Mouse (Mus musculus) midbrain, embryonic 13.5 days (tissue): ENCODE measurements around the gene Alk. TPM values are rescaled to one million over a fixed set of nuclear protein-coding genes. Genes with fewer than 3 reads are reported as not detected.
A peak's percentile ranks its signal among the peaks of the same experiment; 100 is the strongest.

Experiments
- ATAC-seq: fragments of 200-750 bp; cut with Nextera tagmentation; 2 replicates; pipeline ENCODE4 v1.8.0; 2017; ENCODE audit warnings: mild to moderate bottlenecking, moderate TSS enrichment, moderate library complexity
- H3K27ac ChIP-seq: fragments of 300-500 bp; sonication (generic); 2 replicates; pipeline ENCODE4 v1.5.1; 2015; ENCODE audit warnings: inconsistent platforms, mild to moderate bottlenecking, moderate library complexity
- H3K27me3 ChIP-seq: fragments of 300-500 bp; sonication (generic); 2 replicates; pipeline ENCODE4 v1.6.1; 2015; ENCODE audit warnings: mild to moderate bottlenecking, inconsistent platforms
- H3K36me3 ChIP-seq: fragments of 300-500 bp; sonication (generic); 2 replicates; pipeline ENCODE4 v1.6.1; 2015; ENCODE audit warnings: mild to moderate bottlenecking, inconsistent platforms
- H3K4me1 ChIP-seq: fragments of 300-500 bp; sonication (generic); replicated peaks from 2 replicates; pipeline ENCODE4 v1.6.1; 2015; ENCODE audit warnings: inconsistent platforms
- H3K4me2 ChIP-seq: fragments of 300-500 bp; sonication (generic); replicated peaks from 2 replicates; pipeline ENCODE4 v1.6.1; 2015; ENCODE audit warnings: moderate library complexity, mild to moderate bottlenecking, inconsistent platforms
- H3K4me3 ChIP-seq: fragments of 300-500 bp; sonication (generic); replicated peaks from 2 replicates; pipeline ENCODE4 v1.5.1; 2015; ENCODE audit warnings: mild to moderate bottlenecking, inconsistent platforms
- H3K9ac ChIP-seq: fragments of 300-500 bp; sonication (generic); replicated peaks from 2 replicates; pipeline ENCODE4 v1.6.1; 2015; ENCODE audit warnings: mild to moderate bottlenecking, inconsistent platforms
- H3K9me3 ChIP-seq: fragments of 300-500 bp; sonication (generic); 2 replicates; pipeline ENCODE4 v1.6.1; 2016; ENCODE audit warnings: mild to moderate bottlenecking, inconsistent platforms
- WGBS: fragments of 180-500 bp; shearing (Covaris S2); methylation state at CpG from one replicate; pipeline ENCODE4 v1.1.7; 2015; 5-methylcytosine and 5-hydroxymethylcytosine counted together
- polyA plus RNA-seq: library from polyadenylated mRNA; unstranded; fragments of >200 nt; fragmentation: Nextera tagmentation; extraction: Ambion mirVana; gene quantifications from 2 replicates; pipeline ENCODE4 v1.2.1, GENCODE M21; 2015

Gene Alk
- polyA plus RNA-seq, 1 experiment from 2014 or later, result 2.9 TPM

DNA sequence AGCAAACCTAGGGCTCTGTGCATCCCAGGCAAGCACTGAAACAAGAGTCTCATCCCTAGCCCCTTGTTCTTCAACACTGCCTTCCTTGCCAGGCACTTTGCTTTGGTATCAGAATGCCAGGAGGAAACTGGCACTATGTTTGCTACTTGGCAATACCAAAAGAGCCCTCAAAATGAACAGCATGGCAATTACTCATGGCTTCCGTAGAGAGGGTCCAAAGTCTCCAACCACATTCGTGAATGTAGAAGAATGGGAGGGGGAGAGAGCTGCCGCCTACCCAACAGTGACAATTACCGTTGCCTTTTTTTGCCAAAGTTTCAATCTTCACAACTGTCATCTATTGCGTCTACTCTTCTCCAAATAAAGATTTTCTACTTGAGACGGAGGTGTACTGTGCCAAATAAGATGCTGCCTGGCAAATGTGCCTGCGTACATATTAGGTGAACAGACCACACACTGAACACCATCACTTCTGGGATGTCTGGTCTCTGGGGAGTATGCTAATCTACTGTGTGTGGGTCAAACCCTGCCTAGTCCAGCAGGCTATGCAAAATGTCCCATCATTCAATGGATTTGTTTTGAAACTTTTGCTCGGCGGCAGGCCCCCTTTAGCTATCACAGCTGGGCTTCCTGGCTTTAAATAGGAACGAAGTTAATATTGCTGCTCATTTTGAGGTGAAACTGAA is 241.5 kb downstream of the Alk start:
- H3K4me2 ChIP-seq, result no peak overlapping the region
- 87% methylated on average over 10 of the region's 10 CpGs for WGBS
- H3K9me3 ChIP-seq, result no peaks in the 10 kb centered on the region
- no peaks in the 10 kb centered on the region for H3K27me3 ChIP-seq
- H3K9ac ChIP-seq, result no peak overlapping the region
- H3K27ac ChIP-seq, result no peak overlapping the region
- no peak overlapping the region for H3K4me3 ChIP-seq
- no peak for ATAC-seq
- H3K36me3 ChIP-seq, result no peaks in the 10 kb centered on the region
- no peaks in the 10 kb centered on the region for H3K4me1 ChIP-seq

DNA sequence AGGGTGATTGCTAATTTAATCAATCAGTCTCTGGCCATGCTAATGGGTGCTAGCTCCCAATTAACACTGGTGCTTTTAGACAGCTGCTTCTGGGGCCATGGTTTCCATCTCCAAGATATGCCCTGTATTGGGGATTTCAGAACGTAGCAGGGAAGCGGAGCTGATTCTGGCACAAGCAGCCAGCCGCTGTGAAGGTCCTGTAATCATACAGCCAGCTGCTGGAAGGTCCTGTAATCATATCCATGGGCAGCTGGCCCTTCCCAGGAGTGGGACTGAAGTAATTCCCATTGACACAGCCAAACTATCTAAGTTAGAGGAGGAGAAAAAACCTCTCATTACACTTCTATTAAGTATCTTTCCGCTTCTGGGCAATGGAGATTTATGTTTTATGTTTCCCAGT is 242.5 kb downstream of the Alk start:
- H3K4me1 ChIP-seq, result no peaks in the 10 kb centered on the region
- ATAC-seq, result no peak
- H3K4me3 ChIP-seq, result no peak overlapping the region
- H3K27ac ChIP-seq, result no peak overlapping the region
- 90% methylated on average over 4 of the region's 4 CpGs for WGBS
- H3K4me2 ChIP-seq, result no peak overlapping the region
- no peaks in the 10 kb centered on the region for H3K9me3 ChIP-seq
- no peaks in the 10 kb centered on the region for H3K36me3 ChIP-seq
- no peaks in the 10 kb centered on the region for H3K27me3 ChIP-seq
- no peak overlapping the region for H3K9ac ChIP-seq

DNA sequence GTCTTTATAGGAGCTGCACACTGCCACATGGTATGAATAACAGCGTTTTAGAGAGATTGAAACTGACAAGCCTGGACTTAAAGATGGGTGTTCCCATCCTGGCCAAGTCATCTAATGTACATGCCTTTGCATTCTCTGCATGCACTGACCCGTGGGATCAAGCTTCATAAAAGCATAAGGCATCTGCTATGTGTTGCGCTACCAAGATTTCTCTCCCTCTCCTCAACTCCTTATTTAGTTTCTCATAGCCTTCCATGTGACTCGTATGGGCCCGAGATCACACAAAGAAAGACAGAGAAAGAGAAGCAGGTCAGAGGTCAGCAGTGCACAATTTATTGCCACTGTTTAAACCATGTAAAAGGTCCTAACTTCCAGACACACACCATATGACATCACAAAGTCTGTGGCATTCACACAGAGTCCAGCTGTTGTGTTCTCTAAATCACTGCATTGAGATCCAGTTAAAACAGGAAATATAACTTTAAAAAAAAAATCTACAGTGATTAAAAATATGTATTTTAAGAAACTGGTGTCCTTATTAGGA is 247.6 kb downstream of the Alk start:
- WGBS, result 88% methylated on average over 5 of the region's 5 CpGs
- Histone ChIP-seq H3K27me3 (no peaks in the 10 kb centered on the region), H3K9ac (no peak overlapping the region), H3K4me2 (no peak overlapping the region), H3K4me3 (no peak overlapping the region), H3K9me3 (no peaks in the 10 kb centered on the region), H3K36me3 (no peaks in the 10 kb centered on the region), H3K27ac (no peak overlapping the region), H3K4me1 (no peaks in the 10 kb centered on the region)
- ATAC-seq, result no peak

DNA sequence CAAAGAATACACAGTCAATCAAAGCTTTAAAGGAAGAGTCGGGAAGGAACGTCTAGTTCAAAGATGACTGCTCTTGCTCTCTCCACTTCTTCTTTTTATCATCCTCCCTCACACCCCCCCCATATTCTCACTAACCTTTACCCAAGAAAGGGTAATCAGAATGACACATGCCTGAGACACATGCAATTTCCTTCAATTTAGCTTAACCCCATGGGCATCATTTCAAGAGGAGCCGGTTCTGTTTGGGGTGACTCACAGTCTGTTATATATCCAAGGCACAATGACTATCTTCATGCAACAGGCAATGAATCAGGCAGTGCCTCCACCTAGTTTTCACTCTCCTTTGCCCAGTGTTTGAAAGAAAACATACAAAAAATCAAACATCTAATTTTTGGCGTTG is 265.0 kb downstream of the Alk start:
- Histone ChIP-seq H3K4me1 (no peaks in the 10 kb centered on the region), H3K36me3 (no peaks in the 10 kb centered on the region), H3K27me3 (no peaks in the 10 kb centered on the region), H3K27ac (no peak overlapping the region), H3K9me3 (no peaks in the 10 kb centered on the region), H3K4me3 (no peak overlapping the region), H3K4me2 (no peak overlapping the region), H3K9ac (no peak overlapping the region)
- 91% methylated on average over 4 of the region's 4 CpGs for WGBS
- ATAC-seq, result no peak

DNA sequence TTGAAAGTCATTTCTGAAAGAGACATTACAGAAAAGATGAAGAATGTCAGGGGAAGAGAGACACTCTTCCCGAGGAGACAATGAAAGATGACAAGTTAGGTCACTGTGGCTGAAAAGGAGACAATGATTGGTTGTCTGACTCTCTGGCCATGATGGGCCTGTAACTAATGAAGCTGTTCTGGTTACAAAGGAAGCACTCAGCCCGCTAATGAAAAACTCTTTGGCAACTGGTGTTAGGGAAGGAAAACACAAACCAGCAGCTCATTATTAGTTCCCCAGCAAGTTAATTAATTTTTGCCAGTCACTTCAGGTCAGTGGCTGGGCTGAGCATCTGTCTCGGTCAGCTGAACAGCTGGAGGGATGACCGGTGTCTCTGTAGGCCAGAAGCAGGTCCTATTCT is 271.5 kb downstream of the Alk start:
- no peak for ATAC-seq
- no peaks in the 10 kb centered on the region for H3K27me3 ChIP-seq
- H3K36me3 ChIP-seq, result no peaks in the 10 kb centered on the region
- no peaks in the 10 kb centered on the region for H3K4me1 ChIP-seq
- H3K27ac ChIP-seq, result no peak overlapping the region
- WGBS, result 46% methylated on average over 4 of the region's 4 CpGs
- H3K9me3 ChIP-seq, result no peaks in the 10 kb centered on the region
- no peak overlapping the region for H3K9ac ChIP-seq
- H3K4me3 ChIP-seq, result no peak overlapping the region
- no peak overlapping the region for H3K4me2 ChIP-seq

DNA sequence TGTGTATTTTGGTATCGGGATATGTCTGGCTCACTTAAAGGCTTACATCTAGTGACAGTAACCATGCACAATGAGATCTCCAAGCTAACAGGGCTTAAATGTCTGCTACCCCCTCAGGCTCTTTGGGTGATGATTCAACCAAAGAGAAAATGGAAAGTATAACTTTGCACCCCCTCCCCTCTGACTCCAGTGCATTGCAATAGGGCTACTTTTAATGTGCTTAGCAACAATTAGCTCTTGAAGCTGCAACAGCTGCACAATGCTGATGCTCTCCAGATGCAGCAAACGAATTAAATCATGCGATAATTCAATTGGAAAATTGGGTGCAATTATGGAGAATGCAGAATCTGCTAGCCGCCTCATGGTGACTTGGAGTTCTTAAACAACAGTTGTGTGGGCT is 278.5 kb downstream of the Alk start:
- Histone ChIP-seq H3K9ac (no peak overlapping the region), H3K9me3 (no peaks in the 10 kb centered on the region), H3K4me2 (no peak overlapping the region), H3K4me3 (no peak overlapping the region), H3K4me1 (no peaks in the 10 kb centered on the region), H3K27ac (no peak overlapping the region), H3K36me3 (no peaks in the 10 kb centered on the region), H3K27me3 (no peaks in the 10 kb centered on the region)
- 87% methylated on average over 4 of the region's 4 CpGs for WGBS
- ATAC-seq, result no peak

DNA sequence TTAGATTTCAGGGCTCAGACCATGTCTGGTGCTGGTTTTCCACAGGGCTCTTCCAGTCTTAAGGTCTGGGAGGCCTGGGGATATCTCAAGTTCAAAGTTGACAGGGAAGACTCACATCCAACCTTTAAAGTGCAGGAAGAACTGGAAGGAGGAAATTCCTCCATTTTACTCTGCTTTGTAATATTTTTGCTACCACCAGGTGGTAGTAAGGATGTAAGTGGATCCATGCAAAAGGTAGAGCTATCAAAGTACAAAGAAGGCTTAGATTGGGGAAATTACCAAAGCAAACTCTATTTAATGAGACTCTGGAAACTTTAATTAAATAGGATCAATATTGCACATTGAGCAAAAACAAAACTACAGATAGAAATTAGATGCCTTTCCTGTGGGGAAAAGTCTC is 284.9 kb downstream of the Alk start:
- Histone ChIP-seq H3K27me3 (no peaks in the 10 kb centered on the region), H3K4me2 (no peak overlapping the region), H3K27ac (no peak overlapping the region), H3K9me3 (no peaks in the 10 kb centered on the region), H3K36me3 (no peaks in the 10 kb centered on the region), H3K4me1 (no peaks in the 10 kb centered on the region), H3K9ac (no peak overlapping the region), H3K4me3 (no peak overlapping the region)
- ATAC-seq, result no peak

DNA sequence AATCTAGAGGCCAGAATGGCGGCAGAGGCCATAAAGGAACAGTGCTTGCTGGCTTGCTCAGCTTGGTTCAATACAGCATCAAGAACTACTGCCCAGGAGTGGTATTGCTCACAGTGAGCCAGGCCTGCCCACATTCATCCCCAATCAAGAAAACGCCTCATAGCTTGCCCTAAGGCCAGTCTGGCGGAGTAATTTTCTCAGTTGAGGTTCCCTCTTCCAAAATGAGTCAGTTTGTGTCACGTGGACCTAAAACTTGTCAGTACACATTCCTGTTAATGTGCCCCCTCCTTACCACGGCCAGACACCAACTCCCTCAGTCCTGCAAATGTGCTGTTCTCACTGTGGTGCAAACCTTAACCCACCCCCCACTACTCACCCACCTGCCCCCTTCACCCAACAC is 304.8 kb downstream of the Alk start:
- Histone ChIP-seq H3K4me3 (no peak overlapping the region), H3K9me3 (no peaks in the 10 kb centered on the region), H3K4me2 (no peak overlapping the region), H3K4me1 (no peaks in the 10 kb centered on the region), H3K27me3 (no peaks in the 10 kb centered on the region), H3K9ac (no peak overlapping the region), H3K36me3 (no peaks in the 10 kb centered on the region), H3K27ac (no peak overlapping the region)
- 90% methylated on average over 5 of the region's 5 CpGs for WGBS
- no peak for ATAC-seq

DNA sequence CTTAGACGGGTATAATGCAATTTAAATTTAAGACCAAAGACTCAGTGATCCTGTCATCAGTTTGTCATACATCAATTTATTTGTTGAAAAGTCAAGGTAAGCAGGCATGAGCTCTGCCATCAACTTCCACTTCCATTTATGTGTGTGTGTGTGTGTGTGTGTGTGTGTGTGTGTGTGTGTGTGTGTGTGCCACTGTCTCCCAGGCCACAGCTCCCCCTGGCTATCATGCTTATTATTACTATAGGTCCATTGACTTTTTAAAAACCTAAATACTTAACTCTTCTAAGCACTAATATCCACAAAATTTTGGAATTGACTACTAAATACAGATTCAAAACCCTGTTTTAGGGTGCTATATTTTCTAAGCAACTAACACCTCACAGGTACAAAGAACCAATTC is 308.1 kb downstream of the Alk start:
- no peak overlapping the region for H3K4me3 ChIP-seq
- 89% methylated on average over 1 of the region's 1 CpGs for WGBS
- no peak overlapping the region for H3K9ac ChIP-seq
- H3K9me3 ChIP-seq, result no peaks in the 10 kb centered on the region
- ATAC-seq, result no peak
- H3K27me3 ChIP-seq, result no peaks in the 10 kb centered on the region
- no peak overlapping the region for H3K27ac ChIP-seq
- no peak overlapping the region for H3K4me2 ChIP-seq
- H3K4me1 ChIP-seq, result no peaks in the 10 kb centered on the region
- no peaks in the 10 kb centered on the region for H3K36me3 ChIP-seq

DNA sequence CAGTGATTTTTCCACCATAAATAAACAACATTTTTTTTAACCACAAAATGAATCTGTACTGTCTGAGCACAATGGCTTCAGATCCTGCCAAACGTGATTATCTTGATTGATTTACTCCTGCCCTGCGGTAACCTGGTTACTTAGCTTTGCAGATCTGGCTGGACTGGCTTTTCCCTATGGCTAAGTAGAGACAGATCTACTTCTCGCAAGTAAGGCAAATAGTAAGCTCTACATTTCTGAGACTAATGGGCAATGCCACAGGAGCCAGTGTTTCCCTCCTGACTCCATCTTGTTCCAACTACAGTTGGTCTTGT is 311.2 kb downstream of the Alk start:
- H3K4me3 ChIP-seq, result no peak overlapping the region
- no peak overlapping the region for H3K27ac ChIP-seq
- no peak overlapping the region for H3K4me2 ChIP-seq
- ATAC-seq, result no peak
- H3K36me3 ChIP-seq, result no peaks in the 10 kb centered on the region
- H3K27me3 ChIP-seq, result no peaks in the 10 kb centered on the region
- no peak overlapping the region for H3K9ac ChIP-seq
- no peaks in the 10 kb centered on the region for H3K4me1 ChIP-seq
- H3K9me3 ChIP-seq, result no peaks in the 10 kb centered on the region
- WGBS, result 79% methylated on average over 3 of the region's 3 CpGs

DNA sequence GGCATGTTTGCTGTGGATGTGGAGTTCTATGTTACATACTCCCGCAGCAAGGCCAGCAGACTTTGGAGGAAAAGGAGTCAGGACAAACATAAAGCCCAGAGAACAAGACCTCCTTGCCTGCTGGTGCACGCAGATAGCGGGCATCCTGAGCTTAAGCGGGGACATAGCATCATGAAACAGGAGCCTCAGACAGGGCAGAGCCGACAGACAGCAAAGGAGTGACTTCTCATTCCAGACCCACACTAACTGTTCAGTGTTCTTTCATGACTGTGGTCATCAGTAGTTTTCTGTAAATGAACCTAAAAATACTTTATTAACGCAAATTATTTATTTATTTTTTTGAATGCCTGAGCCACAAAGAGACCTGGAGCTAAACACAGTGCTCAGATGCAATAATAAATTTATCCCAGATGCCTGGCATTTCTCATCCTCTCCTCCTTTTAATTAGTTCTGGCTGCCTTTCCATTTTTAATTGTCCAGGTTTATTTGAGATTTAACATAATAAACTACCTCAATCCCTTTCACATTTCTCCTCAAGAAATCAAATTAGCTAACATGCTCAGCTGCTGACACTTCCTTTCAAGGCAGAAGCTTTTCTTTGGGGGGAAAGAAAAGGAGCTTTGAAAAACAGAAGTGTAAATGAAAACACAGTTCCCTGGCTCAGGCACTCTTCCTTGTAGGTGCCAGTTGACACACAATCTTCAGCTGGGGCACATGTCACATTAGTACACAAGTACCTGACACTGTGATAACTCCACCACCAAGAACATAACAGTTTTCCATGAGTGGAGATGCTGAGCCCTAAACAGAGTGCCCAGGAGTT is 311.8 kb downstream of the Alk start:
- Histone ChIP-seq H3K9ac (no peak overlapping the region), H3K36me3 (no peaks in the 10 kb centered on the region), H3K27ac (no peak overlapping the region), H3K27me3 (no peaks in the 10 kb centered on the region), H3K4me3 (no peak overlapping the region), H3K4me1 (no peaks in the 10 kb centered on the region), H3K9me3 (no peaks in the 10 kb centered on the region), H3K4me2 (no peak overlapping the region)
- no peak for ATAC-seq
- 86% methylated on average over 6 of the region's 6 CpGs for WGBS

DNA sequence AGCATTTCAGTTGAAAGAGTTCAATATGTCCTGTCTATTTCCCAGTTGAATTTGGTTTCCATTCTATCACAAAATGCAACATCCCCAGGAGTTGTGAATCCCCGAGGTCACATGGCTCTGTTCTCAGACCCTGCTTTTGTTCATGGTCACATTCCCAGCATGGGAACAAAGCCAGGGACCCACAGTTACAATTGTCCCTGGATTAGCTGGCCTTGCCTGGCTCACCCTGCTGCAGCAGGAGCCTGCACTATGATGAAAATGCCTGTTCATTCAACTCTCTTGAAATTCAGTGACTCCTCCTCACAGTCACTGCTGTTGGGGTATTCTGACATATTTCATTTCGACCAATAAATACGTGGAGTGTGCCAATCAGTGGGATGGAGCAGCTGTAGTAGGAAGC is 318.5 kb downstream of the Alk start:
- H3K4me1 ChIP-seq, result peaks cover 5% of the 10 kb centered on the region
- H3K4me2 ChIP-seq, result no peak overlapping the region
- no peak overlapping the region for H3K27ac ChIP-seq
- WGBS, result 6% methylated on average over 3 of the region's 3 CpGs
- no peak overlapping the region for H3K4me3 ChIP-seq
- no peaks in the 10 kb centered on the region for H3K36me3 ChIP-seq
- no peak overlapping the region for H3K9ac ChIP-seq
- H3K9me3 ChIP-seq, result no peaks in the 10 kb centered on the region
- 0 out of 2 replicates have a peak, but pooled peaks have one; percentile 17 for ATAC-seq
- no peaks in the 10 kb centered on the region for H3K27me3 ChIP-seq
